Mouse (Mus musculus): Measurements from ENCODE around the gene Gtf2ird1.
A peak's percentile ranks its signal among the peaks of the same experiment; 100 is the strongest.

Gene Gtf2ird1

DNA sequence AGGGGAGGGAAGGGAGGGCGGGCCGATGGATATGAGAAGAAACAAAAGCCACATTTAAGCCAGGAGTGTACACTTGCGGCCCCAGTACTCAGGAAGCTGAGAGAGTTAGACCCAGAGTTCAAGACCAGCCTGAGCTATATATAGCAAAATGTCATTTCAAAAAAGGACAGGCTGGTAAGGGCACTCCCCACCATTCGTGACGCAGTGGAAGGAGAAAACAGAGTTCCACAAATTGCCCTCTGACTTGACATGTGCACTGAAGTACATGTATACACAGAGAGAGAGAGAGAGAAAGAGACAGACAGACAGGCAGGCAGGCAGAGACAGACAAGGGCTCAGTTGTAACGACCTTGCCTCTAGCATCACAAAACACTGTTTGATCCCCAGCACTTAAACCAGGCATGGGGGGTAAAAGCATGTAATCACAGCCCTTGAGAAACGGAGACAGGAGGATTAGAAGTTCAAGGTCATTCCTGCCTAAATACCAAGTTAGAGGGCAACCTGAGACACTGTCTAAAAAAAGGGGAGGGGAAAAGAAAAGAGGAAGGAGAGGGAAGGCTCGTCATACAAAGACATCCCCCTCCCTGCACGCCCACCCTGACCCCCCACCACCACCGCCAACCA, 11.2 kb downstream of the Gtf2ird1 start:
- DNase-seq (ENCODE audit: low spot score in 2 of 2) = no peak

DNA sequence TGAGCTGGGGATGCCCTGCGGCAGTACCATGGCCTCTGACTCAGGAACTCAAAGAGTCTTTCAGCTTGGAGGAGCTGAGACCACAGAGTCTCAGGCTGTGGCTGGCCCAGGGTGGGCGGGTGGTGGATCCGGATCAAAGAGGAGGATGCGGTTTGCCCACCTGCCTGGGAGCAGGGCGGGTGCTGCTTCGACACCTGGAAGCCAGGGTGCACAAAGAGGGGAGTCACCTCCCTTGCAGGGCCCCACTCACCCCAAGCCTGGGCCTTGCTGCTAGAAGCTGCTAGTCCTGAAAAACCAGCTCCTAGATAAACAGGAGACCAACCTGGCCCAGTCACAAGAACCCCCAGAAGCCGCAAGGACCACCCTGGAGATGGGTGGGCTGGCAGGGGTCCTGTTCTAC, 12.0 kb downstream of the Gtf2ird1 start:
- no peak for DNase-seq (ENCODE audit: low spot score in 2 of 2)

DNA sequence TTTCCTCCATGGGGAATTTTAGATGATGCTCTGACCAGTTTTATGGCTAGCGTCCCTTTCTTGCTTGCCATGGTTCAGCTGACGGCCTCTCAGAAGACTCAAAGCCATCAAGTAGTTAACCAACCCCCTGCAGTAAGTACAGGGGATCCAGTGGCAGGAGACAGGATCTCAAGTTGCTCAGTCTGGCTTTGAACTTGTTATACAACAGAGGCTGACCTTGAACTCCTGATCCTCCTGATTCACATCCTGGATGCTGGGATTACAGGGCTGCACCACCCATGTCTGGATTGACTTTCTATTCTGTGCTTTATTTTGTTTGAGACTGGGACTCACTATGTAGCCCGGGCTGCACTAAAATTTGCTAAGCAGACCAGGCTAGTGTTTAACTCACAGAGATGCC, 14.4 kb downstream of the Gtf2ird1 start:
- no peak for DNase-seq (ENCODE audit: low spot score in 2 of 2)

DNA sequence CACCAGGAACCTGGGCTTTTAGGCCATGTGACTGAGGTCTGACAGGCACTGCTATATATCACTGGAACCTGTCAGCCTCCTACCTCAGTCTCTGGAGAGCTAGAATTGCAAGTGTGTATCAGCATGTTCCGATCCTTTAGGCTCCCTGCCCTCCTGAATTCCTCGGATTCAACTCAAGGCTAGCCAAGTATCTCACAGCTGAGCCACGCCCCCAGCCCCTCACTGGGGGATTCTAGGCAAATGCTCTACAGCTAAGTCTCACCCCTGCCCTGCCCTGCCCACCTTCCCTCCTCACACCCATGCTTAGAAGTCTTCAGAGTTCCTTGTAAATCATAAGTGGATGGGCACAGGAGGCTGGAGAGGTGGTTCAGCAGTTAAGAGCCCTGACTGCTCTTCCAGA, 15.4 kb downstream of the Gtf2ird1 start:
- DNase-seq (ENCODE audit: low spot score in 2 of 2) = no peak

DNA sequence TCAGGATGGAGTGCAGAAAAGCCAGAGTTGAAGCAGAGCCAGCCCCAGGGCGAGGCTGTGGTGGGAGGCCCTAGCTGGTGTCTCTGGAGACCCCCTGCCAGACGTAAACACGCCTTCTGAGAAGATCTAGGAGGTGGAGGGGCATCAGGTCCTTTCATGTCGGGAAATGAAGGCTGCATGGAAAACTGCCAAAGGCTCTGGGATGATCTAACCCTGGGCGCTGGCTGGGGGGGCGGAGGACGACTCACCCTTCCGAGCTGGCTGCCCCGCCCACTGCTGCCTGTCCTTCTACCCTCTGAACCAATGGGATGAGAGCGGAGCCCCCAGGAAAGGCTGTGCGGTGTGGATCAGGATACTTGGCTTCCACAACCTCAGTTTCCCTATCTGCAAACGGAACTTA, 16.4 kb downstream of the Gtf2ird1 start:
- DNase-seq (ENCODE audit: low spot score in 2 of 2) = no peak

DNA sequence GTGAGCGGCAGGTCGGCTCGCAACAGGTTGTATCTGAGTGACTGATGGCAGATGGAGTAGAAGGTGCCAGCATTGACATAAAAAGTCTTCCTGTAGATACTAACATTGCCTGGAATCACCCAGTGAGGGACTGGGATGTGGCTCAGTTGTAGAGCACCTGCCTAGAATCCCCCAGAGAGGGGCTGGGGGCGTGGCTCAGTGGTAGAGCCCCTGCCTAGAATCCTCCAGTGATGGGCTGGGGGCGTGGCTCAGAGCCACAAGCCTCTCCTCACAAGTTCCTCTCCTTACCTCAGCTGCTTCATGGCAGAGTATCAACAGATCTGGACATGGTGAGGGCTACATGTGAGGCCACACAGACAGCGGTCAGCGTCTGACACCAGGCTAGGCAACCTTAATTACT, 17.0 kb downstream of the Gtf2ird1 start:
- DNase-seq (ENCODE audit: low spot score in 2 of 2) = no peak

DNA sequence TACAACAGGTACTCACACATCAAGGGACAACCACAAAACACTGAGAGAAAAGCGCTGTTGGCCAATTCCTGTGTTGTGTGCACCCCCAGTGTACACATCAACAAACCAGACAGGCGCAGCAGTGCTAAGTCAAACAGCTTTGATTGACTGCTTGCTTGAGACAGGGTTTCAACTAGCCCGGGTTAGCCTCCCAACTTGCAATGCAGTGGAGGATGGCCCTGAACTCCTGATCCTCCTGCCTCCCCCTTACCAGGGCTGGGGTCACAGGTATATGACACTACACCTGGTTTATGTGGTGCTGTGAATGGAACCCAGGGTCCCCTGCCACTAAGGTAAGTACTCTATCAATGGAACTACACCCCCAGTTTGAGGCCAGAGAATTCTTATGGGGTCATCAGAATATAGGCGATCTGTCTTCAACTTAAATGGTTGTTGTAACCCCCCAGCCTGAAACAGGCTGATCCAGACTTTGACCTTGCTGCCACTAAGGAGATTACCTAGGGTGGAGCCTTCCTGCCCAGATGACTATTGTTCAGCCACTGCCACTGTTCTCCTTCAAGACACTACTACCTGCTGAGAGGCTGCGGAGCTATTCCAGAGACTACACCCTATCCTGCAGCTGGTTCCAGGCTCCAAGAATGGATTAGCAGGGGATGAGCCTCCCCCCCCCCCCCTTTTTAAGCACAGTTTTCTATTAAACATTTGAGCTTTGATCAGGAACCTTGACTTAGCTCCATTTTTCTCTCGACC, 17.7 kb downstream of the Gtf2ird1 start:
- no peak for DNase-seq (ENCODE audit: low spot score in 2 of 2)

DNA sequence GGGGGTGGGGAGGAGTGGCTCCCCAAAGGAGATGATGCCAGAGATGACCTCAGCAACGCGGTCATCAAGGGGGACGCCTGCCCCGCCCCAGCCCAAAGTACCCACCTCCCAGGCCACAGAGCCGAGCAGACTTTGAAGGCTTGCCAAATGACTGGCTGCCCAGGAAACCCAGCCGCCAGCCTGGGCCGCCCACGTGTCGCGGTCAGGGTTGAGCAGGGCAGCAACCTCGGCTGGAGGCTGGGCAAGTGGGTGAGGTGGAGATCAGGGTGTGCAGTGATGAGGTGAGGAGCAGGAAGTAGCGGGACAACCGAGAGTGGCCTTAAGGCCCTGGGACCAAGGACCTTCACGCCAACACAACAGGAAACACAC, 19.1 kb downstream of the Gtf2ird1 start:
- peak in 1 of 2 experiments; percentile 19 for DNase-seq (ENCODE audit: low spot score in 2 of 2)

DNA sequence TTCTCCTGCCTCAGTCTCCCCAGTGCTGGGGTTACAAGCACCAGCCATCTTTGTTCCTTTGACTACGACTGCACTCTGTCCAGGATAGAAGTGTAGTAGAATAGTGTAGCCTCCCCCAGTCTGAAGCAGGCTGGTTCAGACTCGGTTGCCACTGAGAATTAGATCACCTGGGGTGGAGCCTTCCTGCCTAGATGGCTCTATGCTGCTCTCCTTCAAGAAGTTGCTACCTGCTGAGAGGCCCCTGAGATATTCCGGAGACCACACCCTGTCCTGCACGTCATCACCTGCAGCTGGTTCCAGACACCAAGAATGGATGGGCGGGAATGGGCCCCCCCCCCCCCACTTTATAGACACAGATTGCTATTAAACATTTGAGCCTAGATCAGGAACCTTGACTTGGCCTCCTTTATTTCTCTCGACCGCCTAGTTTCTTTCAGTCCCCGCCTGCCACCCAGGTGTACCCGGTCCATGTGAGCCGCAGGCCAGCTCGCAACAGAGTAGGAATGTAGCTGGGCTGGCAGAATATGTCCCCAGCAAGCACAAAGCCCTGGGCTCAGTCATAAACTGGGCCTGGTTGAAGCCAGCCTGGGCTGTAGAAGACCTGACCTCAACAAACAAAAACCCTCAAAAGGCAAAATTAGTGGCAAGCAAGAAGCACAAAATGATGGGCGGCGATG, 19.6 kb downstream of the Gtf2ird1 start:
- no peak for DNase-seq (ENCODE audit: low spot score in 2 of 2)

DNA sequence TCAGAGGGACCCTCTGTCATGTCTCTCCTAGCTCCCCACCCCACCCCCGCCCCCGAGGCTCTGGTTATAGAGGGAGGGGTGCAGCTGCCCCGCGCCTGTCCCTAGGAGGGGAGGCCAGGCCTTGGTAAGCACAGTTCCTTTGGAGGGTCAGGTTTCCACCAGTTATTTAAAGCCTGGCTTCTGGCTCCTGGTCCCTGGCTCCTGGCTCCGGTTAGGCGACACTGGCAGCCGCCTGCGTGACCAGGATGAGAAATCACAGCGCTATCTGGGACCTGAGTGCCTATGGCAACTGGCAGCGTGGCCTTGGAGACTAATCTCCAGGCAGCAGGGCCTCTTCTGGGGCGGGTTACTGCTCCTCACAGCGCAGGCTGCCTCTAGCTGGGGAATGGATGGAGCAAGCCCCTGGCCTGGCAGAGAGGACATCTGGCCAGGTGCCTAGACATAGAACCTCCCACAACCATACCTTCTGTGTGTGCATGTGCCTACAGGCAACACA, 20.6 kb downstream of the Gtf2ird1 start:
- peak; percentile 15 to 26 for DNase-seq (ENCODE audit: low spot score in 2 of 2)

DNA sequence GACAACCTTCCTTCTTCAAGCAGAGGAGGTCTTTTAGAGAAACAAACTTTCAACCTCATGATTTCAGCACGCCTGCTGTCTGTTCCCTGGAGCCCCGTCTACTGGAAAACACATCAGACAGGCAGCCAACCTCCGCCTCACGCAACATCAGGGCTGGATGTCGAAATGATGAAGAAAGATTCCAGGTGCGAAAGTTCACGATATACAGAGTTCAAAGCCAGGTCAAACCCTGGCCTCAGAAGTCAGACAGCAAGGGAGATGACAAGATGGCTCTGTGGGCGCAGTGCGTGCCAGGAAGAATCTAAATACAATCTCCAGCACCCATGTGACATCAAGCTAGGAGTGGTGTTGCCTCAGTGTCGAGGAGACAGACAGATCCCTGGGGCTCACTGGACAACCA, 23.4 kb downstream of the Gtf2ird1 start:
- no peak for DNase-seq (ENCODE audit: low spot score in 2 of 2)

DNA sequence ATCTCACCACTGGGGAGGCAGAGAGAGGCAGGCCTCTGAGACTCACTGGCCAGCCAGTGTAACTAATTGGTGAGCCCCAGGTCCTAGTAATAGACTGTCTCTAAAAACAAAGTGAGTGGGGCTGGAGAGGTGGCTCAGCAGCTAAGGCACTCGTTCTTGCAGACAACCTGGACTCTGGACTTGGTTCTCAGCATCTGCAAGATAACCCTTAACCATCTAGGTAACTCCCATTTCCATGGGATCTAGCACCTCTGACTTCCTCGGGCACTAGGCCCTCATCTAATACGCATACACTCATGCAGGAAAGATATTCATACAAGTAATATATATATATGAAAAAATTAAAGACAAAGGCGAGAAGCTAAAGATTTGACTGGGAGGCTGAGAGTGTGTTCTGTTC, 26.4 kb downstream of the Gtf2ird1 start:
- no peak for DNase-seq (ENCODE audit: low spot score in 2 of 2)

DNA sequence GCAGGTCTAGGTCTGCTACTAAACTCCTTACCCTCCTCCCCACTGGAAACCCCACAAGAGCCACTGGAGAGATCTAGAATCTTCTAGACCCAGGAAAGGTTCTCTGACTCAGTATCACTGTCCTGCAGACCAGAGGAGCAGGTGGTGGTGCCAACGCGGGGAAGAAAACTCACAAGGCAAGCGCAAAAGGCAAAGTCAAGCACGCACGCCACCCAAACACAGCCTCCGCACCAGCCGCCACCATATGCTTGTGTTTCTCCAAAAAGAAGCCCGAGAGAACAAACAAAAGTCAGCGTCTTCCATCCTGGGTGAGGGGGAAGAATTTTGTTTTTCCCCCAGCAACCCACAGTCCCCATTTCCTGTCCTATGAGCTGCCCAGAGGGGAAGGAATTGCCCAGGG, 28.9 kb downstream of the Gtf2ird1 start:
- peak; percentile 81 to 89 for DNase-seq (ENCODE audit: low spot score in 2 of 2)

DNA sequence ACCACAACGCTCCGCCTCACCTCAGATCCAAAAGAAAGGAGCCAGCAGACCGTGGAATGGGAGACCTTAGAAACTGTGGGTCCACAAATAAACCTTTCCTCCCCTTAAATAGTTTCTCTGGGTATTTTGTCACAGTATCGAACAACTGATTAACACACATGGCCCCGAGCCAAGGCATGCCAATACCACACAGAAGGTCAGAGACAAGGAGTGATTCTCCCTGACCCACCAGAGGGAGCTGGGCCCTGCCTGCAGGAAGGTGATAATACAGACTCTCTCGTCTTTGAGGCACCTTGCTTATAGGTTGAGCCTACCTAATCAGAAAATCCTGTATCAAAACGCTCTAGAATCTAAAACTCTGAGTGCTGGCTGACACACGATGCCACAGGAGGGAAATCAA, 30.9 kb downstream of the Gtf2ird1 start:
- DNase-seq (ENCODE audit: low spot score in 2 of 2) = no peak

DNA sequence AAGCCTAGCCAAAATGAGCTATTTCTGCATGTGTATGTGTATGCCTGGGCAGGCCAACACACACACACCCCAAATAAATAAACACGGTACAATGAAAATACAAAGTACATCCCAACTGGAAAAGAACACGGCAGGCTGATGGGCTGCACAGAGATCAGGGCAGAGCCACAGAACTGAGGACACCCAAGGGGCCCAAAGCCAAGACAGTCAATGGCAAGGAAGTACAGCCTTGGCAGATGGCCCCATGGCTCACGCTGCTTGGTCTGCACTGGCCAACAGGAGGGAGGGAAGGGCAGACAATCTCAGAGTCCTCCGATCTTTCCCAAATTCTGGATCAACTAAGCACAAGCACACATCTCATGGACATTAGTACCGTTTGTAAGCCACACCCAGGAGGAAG, 32.6 kb downstream of the Gtf2ird1 start:
- no peak for DNase-seq (ENCODE audit: low spot score in 2 of 2)

DNA sequence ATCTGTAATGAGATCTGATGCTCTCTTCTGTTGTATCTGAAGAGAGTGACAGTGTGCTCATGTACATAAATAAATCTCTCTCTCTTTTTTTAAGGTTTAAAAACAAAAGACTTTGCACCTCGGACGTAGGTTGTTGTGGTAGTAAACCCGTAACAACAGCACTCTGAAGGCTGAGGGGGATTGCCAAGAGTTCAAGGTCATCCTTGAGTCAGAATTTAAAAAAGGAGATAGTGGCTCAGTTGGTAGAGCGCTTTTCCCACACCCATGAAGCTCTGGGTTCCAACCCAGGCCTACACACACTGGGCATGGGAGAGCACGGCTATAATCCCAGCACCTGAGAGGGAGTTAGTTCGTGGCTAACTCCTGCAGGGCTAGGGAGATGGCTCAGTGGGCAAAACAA, 33.1 kb downstream of the Gtf2ird1 start:
- DNase-seq (ENCODE audit: low spot score in 2 of 2) = no peak

DNA sequence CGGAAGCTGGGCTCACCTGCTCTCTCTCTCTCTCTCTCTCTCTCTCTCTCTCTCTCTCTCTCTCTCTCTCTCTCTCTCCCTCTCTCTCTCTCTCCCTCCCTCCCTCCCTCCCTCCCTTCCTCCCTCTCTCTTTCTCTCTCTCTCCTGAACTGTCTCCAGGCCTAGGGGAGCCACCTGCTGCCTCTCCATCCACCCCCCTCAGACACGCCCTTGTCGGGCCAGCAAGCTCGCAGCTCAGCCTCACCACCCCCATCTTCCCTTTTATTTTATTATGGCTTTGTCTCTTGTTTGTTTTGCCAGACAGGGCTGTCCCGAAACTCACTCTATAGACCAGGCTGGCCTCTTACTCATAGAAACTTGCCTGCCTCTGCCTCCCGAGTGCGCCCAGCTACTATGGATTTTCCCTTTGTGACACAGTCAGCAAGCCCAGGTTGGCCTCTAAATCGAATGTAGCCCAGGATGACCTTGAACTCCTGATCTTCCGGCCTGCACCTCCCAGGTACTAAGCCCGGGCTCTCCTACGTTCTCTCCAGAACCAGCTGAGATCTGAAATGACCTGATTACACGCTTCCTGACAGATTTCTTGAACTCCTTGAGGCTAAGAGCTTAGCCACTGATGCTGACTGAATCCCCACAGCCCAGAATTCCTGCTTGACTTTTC, 34.1 kb downstream of the Gtf2ird1 start:
- DNase-seq (ENCODE audit: low spot score in 2 of 2) = no peak

DNA sequence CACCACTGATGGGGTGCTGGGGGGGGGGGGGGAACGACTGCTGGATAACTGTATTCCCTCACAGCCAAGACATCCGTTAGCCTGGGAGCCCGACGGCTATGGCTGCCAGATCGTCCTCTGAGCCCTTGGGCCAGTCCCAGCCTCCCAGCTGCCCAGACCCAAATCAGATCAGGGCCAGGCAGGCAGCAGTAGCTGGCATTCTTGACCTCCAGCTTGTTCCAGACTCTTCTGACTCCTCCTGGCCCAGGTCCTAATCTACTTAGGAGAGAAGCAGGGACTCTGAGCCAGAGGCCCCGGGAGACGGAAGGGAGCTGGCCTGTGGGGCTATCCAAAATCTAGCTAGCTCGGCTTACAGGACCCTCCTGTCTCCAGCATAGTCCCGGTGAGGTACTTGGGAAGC, 35.5 kb downstream of the Gtf2ird1 start:
- DNase-seq (ENCODE audit: low spot score in 2 of 2) = no peak

DNA sequence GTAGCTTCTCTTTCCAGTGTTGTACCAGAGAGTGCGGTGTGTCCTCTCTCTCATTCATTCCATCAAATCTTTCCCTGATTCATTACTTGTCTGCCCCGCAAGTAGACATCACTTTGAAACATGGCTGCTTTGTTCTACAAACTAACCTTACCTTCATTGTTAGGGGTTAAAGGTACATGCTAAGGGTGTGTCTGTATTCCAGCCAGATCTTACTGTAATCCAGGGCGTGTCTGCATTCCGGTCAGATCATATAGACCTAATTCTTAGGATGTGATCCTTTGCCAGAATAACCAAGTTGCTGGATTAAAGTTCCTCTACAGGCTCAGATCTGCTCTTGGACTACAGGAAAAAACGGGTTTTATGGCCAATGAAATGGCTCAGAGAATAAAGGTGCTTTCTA, 36.8 kb downstream of the Gtf2ird1 start:
- DNase-seq (ENCODE audit: low spot score in 2 of 2) = no peak

DNA sequence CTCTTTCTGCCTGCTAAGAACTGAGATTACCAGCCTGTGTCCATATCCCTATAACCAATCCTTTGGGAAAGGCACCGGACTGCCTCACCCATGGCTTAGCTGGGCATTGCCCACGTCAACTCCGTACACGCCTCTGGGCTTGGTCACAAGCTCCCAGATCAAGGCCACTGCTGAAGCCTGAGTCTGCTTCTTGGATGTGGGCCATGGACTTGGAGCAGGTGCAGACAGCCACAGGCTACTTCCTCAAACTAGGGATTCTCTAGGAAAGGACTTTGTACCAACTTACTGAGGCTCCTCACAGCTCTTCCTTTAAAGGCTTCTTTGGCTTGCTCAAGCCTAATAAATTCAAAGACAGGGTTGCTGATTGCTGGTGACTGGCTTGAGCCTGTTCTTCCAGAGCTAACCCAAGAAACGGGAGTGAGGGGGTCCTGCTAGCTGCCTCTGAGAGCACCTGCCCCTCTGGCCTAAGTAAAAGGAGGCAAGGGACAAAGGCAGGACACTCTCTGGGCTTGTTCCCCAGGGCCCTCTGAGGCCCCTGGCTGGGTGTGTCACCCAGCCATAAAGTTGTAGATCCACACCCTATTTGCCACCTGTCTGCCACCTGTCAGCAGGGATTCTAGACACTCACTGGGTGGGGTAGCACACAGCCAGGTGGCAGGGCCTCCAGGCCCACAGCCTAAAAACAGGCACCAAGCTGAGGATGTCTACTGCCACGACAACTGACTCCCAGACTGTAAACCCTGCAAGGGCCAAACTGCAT, 38.0 kb downstream of the Gtf2ird1 start:
- no peak for DNase-seq (ENCODE audit: low spot score in 2 of 2)

DNA sequence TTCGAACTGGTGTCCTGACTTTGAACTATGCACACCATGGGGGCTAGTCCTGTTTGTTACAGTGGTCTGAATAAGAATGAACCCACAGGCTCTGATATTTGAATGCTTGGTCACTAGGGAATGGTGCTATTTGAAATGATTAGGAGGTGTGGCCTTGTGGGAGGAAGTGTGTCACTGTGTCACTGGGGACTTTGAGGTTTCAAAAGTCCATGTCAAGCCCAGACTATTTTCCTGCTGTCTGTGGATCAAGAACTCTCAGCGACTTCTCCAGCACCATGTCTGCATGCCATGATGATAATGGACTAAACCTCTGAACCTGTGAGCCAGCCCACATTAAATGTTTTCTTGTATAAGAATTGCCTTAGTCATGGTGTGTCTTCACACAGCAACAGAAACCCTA, 44.2 kb downstream of the Gtf2ird1 start:
- DNase-seq (ENCODE audit: low spot score in 2 of 2) = no peak

DNA sequence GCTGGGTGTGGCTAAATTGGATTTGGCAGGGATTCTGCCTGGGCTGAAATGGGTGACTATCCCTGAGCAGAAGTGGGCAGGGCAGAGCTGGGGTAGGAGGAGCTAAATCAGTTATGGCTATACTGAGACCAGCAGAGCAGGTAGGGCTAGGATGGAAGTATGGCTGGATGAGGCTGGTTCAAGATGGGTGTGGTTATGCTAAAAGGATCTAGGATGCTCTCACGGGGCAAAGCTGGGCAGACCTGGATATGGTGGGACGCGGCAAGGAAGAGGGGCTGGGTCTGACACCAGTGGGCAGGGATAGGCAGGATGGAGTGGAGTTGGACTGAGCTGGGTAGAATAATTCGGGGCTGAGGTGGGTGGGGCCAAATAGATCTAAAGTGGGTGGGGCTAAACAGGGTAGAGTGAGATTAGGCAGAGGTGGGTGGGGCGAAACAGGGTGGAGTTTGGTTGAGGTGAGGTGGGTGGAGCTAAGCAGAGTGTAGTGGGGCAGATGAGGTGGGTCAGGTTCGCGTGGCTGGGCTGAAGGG, 46.1 kb downstream of the Gtf2ird1 start:
- DNase-seq (ENCODE audit: low spot score in 2 of 2) = no peak
